ENCODE assay signal across 9 mouse cellular contexts in the genomic region with DNA sequence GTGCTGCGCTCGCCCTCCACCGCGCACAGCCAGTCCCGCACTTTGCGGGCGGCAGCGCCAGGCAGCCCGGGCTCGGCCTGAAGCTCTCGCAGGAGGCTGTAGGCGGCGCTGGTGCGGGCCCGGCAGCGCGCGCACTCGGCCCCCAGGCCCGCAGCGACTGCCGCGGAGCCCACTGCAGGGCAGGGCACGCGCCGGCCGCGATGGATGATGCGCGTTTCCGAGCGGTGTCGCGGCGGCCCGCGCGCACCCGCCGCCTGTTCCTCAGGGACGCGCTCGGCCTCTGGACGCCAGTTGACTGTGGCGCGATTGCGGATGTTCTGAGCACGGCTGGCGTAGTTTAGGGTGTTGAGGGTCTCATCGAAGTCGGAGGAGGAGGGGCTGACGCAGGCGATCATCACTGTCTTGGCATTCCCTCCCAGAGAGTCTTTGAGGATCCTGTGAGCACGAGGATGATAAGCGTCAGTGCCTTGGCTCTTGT. TPM values are rescaled to one million over a fixed set of nuclear protein-coding genes. Genes with fewer than 3 reads are reported as not detected.
DNase-seq lines count a peak whose midpoint lies in the region; ATAC-seq and TF ChIP-seq lines count a peak whose summit lies in the region.
"Had no signal": no experiment of that assay in that cellular context is flagged by ENCODE, and none has a peak within 500 bp of the region (broad histone marks: within the 10 kb centered on the region; RNA-seq: fewer than 3 reads in every experiment).

No protein-coding gene starts in this region.

- ATAC-seq in heart, embryonic 13.5 days (ENCODE audit: extremely low read depth, insufficient number of reproducible peaks, low FRiP score, low TSS enrichment), result no peak
- ATAC-seq in midbrain, embryonic 16.5 days, result peak; percentile 92

- peak overlapping the region; percentile 79 for H3K27ac ChIP-seq in testis, adult 2 months (ENCODE audit: control insufficient read depth, insufficient read depth, low read depth, low read length)
- no peak overlapping the region for H3K27ac ChIP-seq in heart, embryonic 13.5 days (replicated peaks)
- H3K27ac ChIP-seq in midbrain, embryonic 16.5 days (ENCODE audit: low read length), result 0 out of 2 replicates have a peak overlapping the region, but pooled peaks have one; percentile 28

- peak; percentile 62; the same call in 1 of the 2 replicates for TF ChIP-seq POLR2A in testis, adult 2 months (IDR thresholded peaks at IDR 0.05; ENCODE audit: control insufficient read depth, low read depth, low read length)

- H3K9me3 ChIP-seq in heart, embryonic 13.5 days, result no peaks in the 10 kb centered on the region
- H3K9me3 ChIP-seq in midbrain, embryonic 16.5 days (replicated peaks; ENCODE audit: control insufficient read depth, low read length, poor library complexity, severe bottlenecking), result no peaks in the 10 kb centered on the region

- H3K36me3 ChIP-seq in testis, adult 2 months (ENCODE audit: control insufficient read depth, insufficient read depth, low read length), result no peaks in the 10 kb centered on the region
- peaks cover 36% of the 10 kb centered on the region for H3K36me3 ChIP-seq in heart, embryonic 13.5 days
- H3K36me3 ChIP-seq in midbrain, embryonic 16.5 days (ENCODE audit: control insufficient read depth, insufficient read depth, low read length), result no peaks in the 10 kb centered on the region

- WGBS in heart, embryonic 13.5 days, result 2% methylated on average over 55 of the region's 55 CpGs
- WGBS in midbrain, embryonic 16.5 days, result under 1% methylated on average over 38 of the region's 55 CpGs

- H3K4me1 ChIP-seq in testis, adult 2 months (ENCODE audit: control insufficient read depth, insufficient read depth, low read length), result peaks cover 22% of the 10 kb centered on the region
- peaks cover 14% of the 10 kb centered on the region for H3K4me1 ChIP-seq in heart, embryonic 13.5 days
- H3K4me1 ChIP-seq in midbrain, embryonic 16.5 days (ENCODE audit: control insufficient read depth, insufficient read depth, low read length), result peaks cover 12% of the 10 kb centered on the region

- peak overlapping the region; percentile 85 for H3K4me3 ChIP-seq in testis, adult 2 months (ENCODE audit: control insufficient read depth, low read depth, low read length)
- peak overlapping the region; percentile 51 for H3K4me3 ChIP-seq in heart, embryonic 13.5 days
- peak overlapping the region; percentile 47 for H3K4me3 ChIP-seq in midbrain, embryonic 16.5 days (ENCODE audit: low read depth, low read length)
- H3K4me3 ChIP-seq: erythroblast, embryonic 14.5 days had no signal

- TF ChIP-seq CTCF in testis, adult 2 months (IDR thresholded peaks at IDR 0.05; ENCODE audit: control insufficient read depth, insufficient read depth, insufficient replicate concordance, low read depth, low read length), result peak; percentile 16; the same call in 1 of the 2 replicates

- H3K9ac ChIP-seq in heart, embryonic 13.5 days, result peak overlapping the region; percentile 74
- peak overlapping the region; percentile 64 for H3K9ac ChIP-seq in midbrain, embryonic 16.5 days (ENCODE audit: low read depth, low read length)

- H3K4me2 ChIP-seq in heart, embryonic 13.5 days, result peak overlapping the region; percentile 70
- peak overlapping the region; percentile 73 for H3K4me2 ChIP-seq in midbrain, embryonic 16.5 days (ENCODE audit: low read length)

- no peaks in the 10 kb centered on the region for H3K27me3 ChIP-seq in testis, adult 2 months (ENCODE audit: control insufficient read depth, insufficient read depth, low read length)
- H3K27me3 ChIP-seq in heart, embryonic 13.5 days (replicated peaks), result peaks cover 41% of the 10 kb centered on the region
- no peaks in the 10 kb centered on the region for H3K27me3 ChIP-seq in midbrain, embryonic 16.5 days (ENCODE audit: control insufficient read depth, insufficient read depth, low read depth, low read length)

- no peak for DNase-seq in testis, postnatal 10 days (ENCODE audit: low spot score)
- peak; percentile 46 to 69 for DNase-seq in cerebellum, postnatal 4 days (ENCODE audit: low spot score in 2 of 2)
- DNase-seq in layer of hippocampus, postnatal 25 days (ENCODE audit: extremely low spot score in 1 of 2, low spot score in 1 of 2), result peak; percentile 36 to 57
- DNase-seq in urinary bladder, postnatal 14 days (ENCODE audit: low spot score), result no peak
- DNase-seq in urinary bladder, postnatal 36 days (ENCODE audit: low spot score in 2 of 2), result no peak

RNA-seq across cellular contexts. Expression of a gene that starts 5.4 kb away (rescaled TPM):
- 1.2 and 1.3 TPM in 2 replicates for polyA plus RNA-seq in testis, adult 2 months (2012; rRNA removed)
- polyA plus RNA-seq in heart, embryonic 13.5 days (2015; fragmentation: Nextera tagmentation; extraction: Ambion mirVana), result 1.7 and 2.4 TPM in 2 replicates
- 1 to 10 TPM; 1.9 to 2.4 TPM for total RNA-seq in layer of hippocampus, postnatal 25 days (2021)
- polyA plus RNA-seq in midbrain, embryonic 16.5 days (2015; fragmentation: Nextera tagmentation; extraction: Ambion mirVana), result 1.3 and 1.9 TPM in 2 replicates

RNA-seq across cellular contexts. Expression of a gene that starts 22.5 kb away (rescaled TPM):
- 3.2 and 4.9 TPM in 2 replicates for polyA plus RNA-seq in testis, adult 2 months (2012; rRNA removed)
- polyA plus RNA-seq in heart, embryonic 13.5 days (2015; fragmentation: Nextera tagmentation; extraction: Ambion mirVana), result not detected in 2 replicates
- under 1 TPM; 0.28 to 0.49 TPM for total RNA-seq in layer of hippocampus, postnatal 25 days (2021)
- polyA plus RNA-seq in midbrain, embryonic 16.5 days (2015; fragmentation: Nextera tagmentation; extraction: Ambion mirVana), result 0.22 and 0.24 TPM in 2 replicates
- polyA plus RNA-seq: erythroblast, embryonic 14.5 days had no signal

RNA-seq across cellular contexts. Expression of a gene that starts 32.8 kb away (rescaled TPM):
- 35.3 and 37.8 TPM in 2 replicates for polyA plus RNA-seq in testis, adult 2 months (2012; rRNA removed)
- 5.8 and 9.6 TPM in 2 replicates for polyA plus RNA-seq in heart, embryonic 13.5 days (2015; fragmentation: Nextera tagmentation; extraction: Ambion mirVana)
- total RNA-seq in layer of hippocampus, postnatal 25 days (2021), result 10 to 100 TPM; 11.5 to 13.5 TPM
- 12.7 and 13.9 TPM in 2 replicates for polyA plus RNA-seq in midbrain, embryonic 16.5 days (2015; fragmentation: Nextera tagmentation; extraction: Ambion mirVana)
- polyA plus RNA-seq: erythroblast, embryonic 14.5 days had no signal

RNA-seq across cellular contexts. Expression of a gene that starts 32.8 kb away (rescaled TPM):
- 34.4 and 36.9 TPM in 2 replicates for polyA plus RNA-seq in testis, adult 2 months (2012; rRNA removed)
- 1.4 and 1.5 TPM in 2 replicates for polyA plus RNA-seq in heart, embryonic 13.5 days (2015; fragmentation: Nextera tagmentation; extraction: Ambion mirVana)
- total RNA-seq in layer of hippocampus, postnatal 25 days (2021), result under 1 TPM; 0.26 to 0.27 TPM
- polyA plus RNA-seq in midbrain, embryonic 16.5 days (2015; fragmentation: Nextera tagmentation; extraction: Ambion mirVana), result 0.33 and 0.50 TPM in 2 replicates
- polyA plus RNA-seq: erythroblast, embryonic 14.5 days had no signal

RNA-seq across cellular contexts. Expression of a gene that starts 50.2 kb away (rescaled TPM):
- polyA plus RNA-seq in testis, adult 2 months (2012; rRNA removed), result 1.8 and 1.9 TPM in 2 replicates
- 5.2 and 5.9 TPM in 2 replicates for polyA plus RNA-seq in heart, embryonic 13.5 days (2015; fragmentation: Nextera tagmentation; extraction: Ambion mirVana)
- under 1 TPM; 0.14 to 0.27 TPM for total RNA-seq in layer of hippocampus, postnatal 25 days (2021)
- polyA plus RNA-seq in midbrain, embryonic 16.5 days (2015; fragmentation: Nextera tagmentation; extraction: Ambion mirVana), result 0.87 and 0.92 TPM in 2 replicates

Comparison
In these comparisons a context has a peak if more than half of its experiments do, and no peak if none do; other contexts are left out.
1. DNase-seq: peak in cerebellum, postnatal 4 days (2 of 2) and layer of hippocampus, postnatal 25 days (2 of 2); none in testis, postnatal 10 days (single experiment), urinary bladder, postnatal 14 days (single experiment) and urinary bladder, postnatal 36 days (0 of 2).
2. Peak in every context shown above with its lines, with median percentiles within 50 percentile points of each other: H3K4me3 ChIP-seq.